Mouse (Mus musculus): ENCODE measurements around the gene Hoxd12. TPM values are rescaled to one million over a fixed set of nuclear protein-coding genes. Genes with fewer than 3 reads are reported as not detected.

Gene Hoxd12
- total and polyA plus RNA-seq, 2 experiments from 2014 or later, result not detected

DNA sequence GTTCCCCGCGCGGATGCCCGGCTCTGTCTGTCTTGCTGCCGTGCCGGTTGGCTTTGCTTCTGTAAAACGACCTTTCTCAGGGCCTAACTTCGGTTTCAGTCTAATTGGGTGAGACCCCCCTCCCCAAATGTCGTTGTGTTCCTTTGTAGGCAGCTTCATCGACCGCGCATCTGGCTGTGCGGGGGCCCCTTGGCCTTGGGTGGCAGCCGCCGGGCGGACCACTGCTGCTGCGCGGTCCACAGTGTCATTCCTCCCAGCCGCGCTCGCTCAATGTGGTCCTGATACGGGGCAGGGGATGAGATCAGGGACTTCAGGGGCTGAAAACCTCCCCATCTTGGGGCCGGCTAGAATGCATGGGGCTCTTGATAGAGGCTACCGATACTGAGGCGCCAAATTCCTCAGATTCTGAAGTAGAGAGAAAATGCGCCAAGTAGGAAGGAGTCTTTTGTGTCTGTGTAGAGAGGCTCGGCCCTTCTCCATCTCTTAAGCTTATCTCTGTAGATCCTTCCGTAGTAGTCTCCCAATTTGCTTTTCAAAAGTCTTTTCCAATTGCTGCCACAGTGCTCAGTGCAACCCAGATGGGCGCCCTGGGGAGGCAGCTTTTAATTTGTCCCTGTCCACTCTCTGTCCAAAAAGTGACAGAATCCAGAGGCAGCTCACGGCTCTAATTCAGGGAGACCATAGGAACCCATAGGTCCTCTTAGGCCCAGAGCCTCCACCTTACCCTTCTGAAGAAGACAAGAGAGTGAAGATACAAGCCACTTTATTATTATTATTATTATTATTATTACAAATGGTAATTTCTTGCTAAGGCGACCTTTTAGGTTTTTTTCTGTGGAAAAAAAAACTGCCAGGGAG, 13.1 kb downstream of the Hoxd12 start:
- Histone ChIP-seq H3K4me1 (ENCODE audit: insufficient read depth, low read length) (no peaks in the 10 kb centered on the region), H3K4me3 (ENCODE audit: low read length) (no peak overlapping the region), H3K27me3 (ENCODE audit: insufficient read depth, low read length) (peaks cover 89% of the 10 kb centered on the region), H3K4me2 (ENCODE audit: low read depth, low read length) (no peak overlapping the region), H3K27ac (no peak overlapping the region), H3K36me3 (ENCODE audit: insufficient read depth, low read length) (no peaks in the 10 kb centered on the region), H3K9me3 (ENCODE audit: low read length) (peaks cover 3% of the 10 kb centered on the region; the same call in 1 of the 2 replicates), H3K9ac (replicated peaks; ENCODE audit: low read length) (no peak overlapping the region)
- WGBS, result 1% methylated on average over 31 of the region's 31 CpGs
- DNase-seq (ENCODE audit: low spot score) (no peak), ATAC-seq (no peak)
- no peak for TF ChIP-seq CTCF (IDR thresholded peaks at IDR 0.05; ENCODE audit: low read depth)

DNA sequence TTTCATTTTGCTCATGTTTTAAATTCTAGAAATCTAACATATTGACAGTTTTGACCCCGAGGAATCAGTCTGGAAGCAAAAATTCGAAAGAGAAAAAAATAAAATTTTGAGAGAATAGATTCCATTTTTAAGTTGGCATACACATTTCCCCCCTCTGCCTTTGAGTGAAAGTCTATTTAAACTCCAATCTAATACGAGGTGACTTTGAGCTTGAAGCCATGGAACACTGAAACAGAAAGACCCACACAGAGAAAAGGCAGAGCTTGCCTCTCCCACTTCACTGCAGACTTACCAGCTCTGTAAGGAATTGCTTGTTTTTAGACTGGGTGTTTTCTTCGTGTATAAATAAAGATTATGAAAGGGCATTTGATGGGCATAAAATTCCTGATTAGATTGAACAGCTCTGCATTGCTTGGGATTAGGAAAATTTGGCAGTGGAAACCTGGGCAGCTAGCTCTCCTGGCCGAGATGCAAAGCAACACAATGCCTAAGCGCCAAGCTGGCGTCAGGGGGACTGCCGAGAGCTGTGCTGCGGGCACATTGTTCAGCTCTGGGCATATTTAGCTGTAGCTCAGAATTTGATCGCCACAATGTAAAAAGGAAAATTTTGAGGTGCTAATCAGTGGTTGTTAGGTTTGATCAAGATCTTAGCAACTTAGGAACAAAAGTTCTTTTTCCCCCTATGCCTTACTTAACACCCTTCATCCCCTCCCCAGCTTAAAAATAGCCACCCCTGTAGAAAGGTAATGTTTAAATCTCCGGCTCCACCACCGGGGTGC, 14.2 kb downstream of the Hoxd12 start:
- WGBS, result 5% methylated on average over 12 of the region's 12 CpGs
- Histone ChIP-seq H3K36me3 (ENCODE audit: insufficient read depth, low read length) (no peaks in the 10 kb centered on the region), H3K27ac (no peak overlapping the region), H3K9ac (replicated peaks; ENCODE audit: low read length) (no peak overlapping the region), H3K4me3 (ENCODE audit: low read length) (no peak overlapping the region), H3K9me3 (ENCODE audit: low read length) (peaks cover 3% of the 10 kb centered on the region; the same call in 1 of the 2 replicates), H3K4me1 (ENCODE audit: insufficient read depth, low read length) (no peaks in the 10 kb centered on the region), H3K4me2 (ENCODE audit: low read depth, low read length) (no peak overlapping the region), H3K27me3 (ENCODE audit: insufficient read depth, low read length) (peaks cover 90% of the 10 kb centered on the region)
- ATAC-seq (no peak), DNase-seq (ENCODE audit: low spot score) (no peak)
- no peak for TF ChIP-seq CTCF (IDR thresholded peaks at IDR 0.05; ENCODE audit: low read depth)

DNA sequence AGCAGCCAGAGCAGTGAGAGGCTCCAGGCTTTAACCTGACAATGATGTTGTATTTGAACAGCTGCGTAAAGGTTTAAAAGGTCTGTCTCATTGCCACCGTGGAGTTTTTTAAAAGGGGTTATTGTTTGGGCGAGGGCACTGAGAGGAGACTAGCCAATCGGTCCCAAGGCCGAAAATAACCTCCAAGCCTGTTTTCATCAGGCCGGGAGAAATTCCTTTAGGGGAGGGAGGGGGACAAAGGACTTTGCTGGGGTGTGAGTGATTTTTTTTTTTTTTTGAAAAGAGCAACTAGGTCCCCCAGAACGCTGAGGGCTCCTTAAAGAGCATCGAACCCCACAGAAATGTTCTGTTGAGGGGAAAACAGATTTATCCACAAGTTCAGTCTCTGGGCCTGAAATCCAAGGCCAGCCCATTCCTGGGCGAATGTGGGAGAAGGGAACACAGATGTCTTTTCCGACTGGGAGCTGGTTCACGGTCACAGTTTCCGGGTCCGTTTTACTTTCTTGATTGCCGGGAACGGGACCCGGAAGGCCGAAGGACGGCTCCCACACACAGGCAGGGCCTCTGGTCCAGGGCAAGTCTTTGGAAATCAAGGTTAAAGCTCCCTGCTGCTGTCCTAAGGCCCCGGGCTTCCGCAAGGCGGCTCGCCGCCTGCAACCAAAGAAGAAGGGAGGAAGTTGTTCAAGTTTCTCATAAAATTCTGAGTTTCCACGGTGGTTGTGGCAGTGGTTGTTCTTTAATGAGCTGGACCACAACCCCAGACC, 14.9 kb downstream of the Hoxd12 start:
- Histone ChIP-seq H3K4me3 (ENCODE audit: low read length) (no peak overlapping the region), H3K27me3 (ENCODE audit: insufficient read depth, low read length) (peaks cover 89% of the 10 kb centered on the region), H3K27ac (no peak overlapping the region), H3K4me1 (ENCODE audit: insufficient read depth, low read length) (no peaks in the 10 kb centered on the region), H3K9ac (replicated peaks; ENCODE audit: low read length) (no peak overlapping the region), H3K9me3 (ENCODE audit: low read length) (peaks cover 3% of the 10 kb centered on the region; the same call in 1 of the 2 replicates), H3K36me3 (ENCODE audit: insufficient read depth, low read length) (no peaks in the 10 kb centered on the region), H3K4me2 (ENCODE audit: low read depth, low read length) (no peak overlapping the region)
- WGBS, result 1% methylated on average over 24 of the region's 24 CpGs
- no peak for TF ChIP-seq CTCF (IDR thresholded peaks at IDR 0.05; ENCODE audit: low read depth)
- ATAC-seq (no peak), DNase-seq (ENCODE audit: low spot score) (no peak)

DNA sequence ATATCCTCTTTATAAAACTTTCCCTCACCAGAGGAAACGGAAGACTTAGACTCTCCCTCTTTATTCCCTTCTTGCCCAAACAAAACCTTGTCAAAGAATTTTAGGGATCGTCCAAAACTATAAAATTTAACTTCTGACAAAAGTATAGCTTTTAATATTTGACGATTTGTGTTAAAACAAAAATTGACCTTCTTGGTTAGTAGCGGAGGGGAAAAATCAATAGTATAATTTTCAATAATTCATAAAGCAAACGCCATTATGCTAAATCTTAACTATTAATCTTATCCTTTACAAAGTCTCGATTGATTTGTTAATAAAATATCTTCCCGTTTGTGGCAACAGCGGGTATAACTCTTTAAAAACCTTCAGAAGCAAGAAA, 15.5 kb downstream of the Hoxd12 start:
- Histone ChIP-seq H3K9ac (replicated peaks; ENCODE audit: low read length) (no peak overlapping the region), H3K27ac (no peak overlapping the region), H3K4me1 (ENCODE audit: insufficient read depth, low read length) (no peaks in the 10 kb centered on the region), H3K4me2 (ENCODE audit: low read depth, low read length) (no peak overlapping the region), H3K36me3 (ENCODE audit: insufficient read depth, low read length) (no peaks in the 10 kb centered on the region), H3K4me3 (ENCODE audit: low read length) (no peak overlapping the region), H3K9me3 (ENCODE audit: low read length) (peaks cover 3% of the 10 kb centered on the region; the same call in 1 of the 2 replicates), H3K27me3 (ENCODE audit: insufficient read depth, low read length) (peaks cover 89% of the 10 kb centered on the region)
- no peak for TF ChIP-seq CTCF (IDR thresholded peaks at IDR 0.05; ENCODE audit: low read depth)
- DNase-seq (ENCODE audit: low spot score) (no peak), ATAC-seq (no peak)
- WGBS, result 8% methylated on average over 8 of the region's 8 CpGs

DNA sequence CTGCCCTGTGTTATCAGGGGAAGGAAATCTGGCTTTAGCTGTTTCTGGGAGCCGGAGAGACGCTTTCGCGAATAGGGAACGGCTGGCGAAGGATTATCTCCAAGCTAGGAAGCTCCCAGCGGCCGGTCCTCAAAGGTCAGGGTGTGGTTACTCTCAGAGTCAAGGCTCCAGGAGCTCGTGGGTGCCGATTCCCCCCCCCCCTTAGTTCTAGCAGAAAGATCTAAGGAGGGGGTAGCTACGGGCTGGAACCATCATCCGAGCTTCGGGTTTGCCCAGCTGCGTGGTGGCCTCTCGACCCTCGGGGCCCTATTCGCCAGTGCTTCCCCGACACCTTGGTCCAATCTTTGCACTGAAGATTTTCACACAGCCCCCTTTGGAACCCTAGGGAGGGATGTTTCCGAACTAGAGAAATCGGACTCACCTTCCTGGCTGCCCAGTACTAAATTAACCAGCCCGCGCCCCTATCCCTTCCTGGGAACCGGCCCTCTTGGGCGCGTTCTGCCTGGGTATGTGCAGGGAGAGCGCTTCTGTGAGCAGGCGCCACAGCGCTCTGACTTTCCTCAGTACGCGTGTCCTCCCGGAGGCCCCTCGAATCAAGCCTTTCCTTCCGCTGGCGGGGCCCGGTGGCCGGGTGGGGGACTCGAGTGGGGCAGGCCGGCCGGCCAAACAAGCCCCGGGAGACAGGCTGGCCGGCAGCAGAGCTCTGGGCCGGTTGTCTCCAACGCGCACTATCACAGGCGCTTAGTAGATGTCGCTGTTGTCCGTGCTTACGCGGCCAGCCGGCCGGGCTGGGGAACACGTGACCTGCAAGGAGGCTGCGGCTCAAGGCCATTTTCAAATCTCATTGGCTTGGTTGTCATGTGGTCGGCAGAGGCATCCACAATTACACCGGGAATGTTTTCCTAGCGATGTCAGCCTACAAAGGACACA, 16.5 kb downstream of the Hoxd12 start, which contains the start of gene Hoxd10:
Gene Hoxd10, plus strand, starts transcription at position 903 of the 930 bp plus-strand sequence.
- Histone ChIP-seq H3K4me1 (ENCODE audit: insufficient read depth, low read length) (no peaks in the 10 kb centered on the region), H3K4me3 (ENCODE audit: low read length) (no peak within 1 kb of the TSS), H3K36me3 (ENCODE audit: insufficient read depth, low read length) (no peaks in the 10 kb centered on the region), H3K27me3 (ENCODE audit: insufficient read depth, low read length) (peaks cover 90% of the 10 kb centered on the region), H3K9ac (replicated peaks; ENCODE audit: low read length) (no peak within 1 kb of the TSS), H3K4me2 (ENCODE audit: low read depth, low read length) (no peak within 1 kb of the TSS), H3K9me3 (ENCODE audit: low read length) (peaks cover 3% of the 10 kb centered on the region; the same call in 1 of the 2 replicates), H3K27ac (no peak within 1 kb of the TSS)
- peak; percentile 35; the same call in 1 of the 2 replicates for TF ChIP-seq CTCF (IDR thresholded peaks at IDR 0.05; ENCODE audit: low read depth)
- DNase-seq (ENCODE audit: low spot score), result peak; percentile 68
- under 1% methylated on average over 56 of the region's 56 CpGs for WGBS
- peak; percentile 61; the same call in 1 of the 2 replicates for ATAC-seq
